Mouse (Mus musculus): ENCODE data around the gene Parp4.

DNA sequence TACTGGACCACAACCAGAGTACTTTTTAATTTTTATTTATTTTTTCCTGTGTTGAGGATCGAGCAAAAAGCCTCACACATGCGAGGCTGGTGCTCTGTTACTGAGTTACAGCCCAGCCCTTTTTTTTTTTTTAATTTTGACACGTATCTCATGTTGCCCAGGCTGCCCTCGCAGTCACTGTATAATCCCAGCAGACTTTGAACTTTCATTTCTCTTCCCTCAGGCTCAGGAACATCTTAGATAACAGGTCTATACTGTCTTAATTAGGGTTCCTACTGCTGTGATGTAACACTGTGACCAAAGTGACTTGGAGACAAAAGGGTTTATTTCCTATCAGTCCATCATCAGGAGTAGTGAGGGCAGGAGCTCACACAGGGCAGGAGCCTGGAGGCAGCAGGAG lies 29.7 kb downstream of the Parp4 start:
- no peak for TF ChIP-seq CTCF (IDR thresholded peaks at IDR 0.05; ENCODE audit: control insufficient read depth, insufficient read depth, insufficient read length)
- TF ChIP-seq MAX (IDR thresholded peaks at IDR 0.05), result no peak
- no peak for TF ChIP-seq USF1 (IDR thresholded peaks at IDR 0.05; ENCODE audit: low read depth)
- no peak for TF ChIP-seq CEBPB (IDR thresholded peaks at IDR 0.05; ENCODE audit: low read depth)
- no peak for TF ChIP-seq MYOG (IDR thresholded peaks at IDR 0.05; ENCODE audit: control insufficient read depth, extremely low read depth, insufficient read length)
